ENCODE assay signal across 10 mouse cellular contexts in genomic region chr4:154586334-154586733, GRCm38 (mm10). TPM values are rescaled to one million over a fixed set of nuclear protein-coding genes. Genes with fewer than 3 reads are reported as not detected.
DNase-seq lines count a peak whose midpoint lies in the region; ATAC-seq and TF ChIP-seq lines count a peak whose summit lies in the region.
"Had no signal": no experiment of that assay in that cellular context is flagged by ENCODE, and none has a peak within 500 bp of the region (broad histone marks: within the 10 kb centered on the region; RNA-seq: fewer than 3 reads in every experiment).

No protein-coding gene starts in this region.

- H3K9me3 ChIP-seq in embryonic facial prominence, embryonic 12.5 days: no peaks in the 10 kb centered on the region
- H3K9me3 ChIP-seq in intestine, embryonic 15.5 days: no peaks in the 10 kb centered on the region

- H3K79me2 ChIP-seq in heart, adult 2 months (replicated peaks; ENCODE audit: control insufficient read depth, insufficient read depth, low read length): no peaks in the 10 kb centered on the region

- peak; percentile 51; the same call in 1 of the 2 replicates for ATAC-seq in embryonic facial prominence, embryonic 12.5 days (ENCODE audit: insufficient number of reproducible peaks, insufficient read depth, low FRiP score, low TSS enrichment)
- ATAC-seq in intestine, embryonic 15.5 days: peak; percentile 72

- DNase-seq in heart, adult 2 months: no peak
- DNase-seq in heart, adult 18-20 months: no peak
- DNase-seq in layer of hippocampus, adult 9-11 months: peak; percentile 28
- DNase-seq in layer of hippocampus, postnatal 25 days (ENCODE audit: extremely low spot score in 1 of 2, low spot score in 1 of 2): no peak
- no peak for DNase-seq in cerebellum, adult 9-10 months
- DNase-seq in right cerebral cortex, postnatal 4 days: no peak
- DNase-seq: cerebellum, postnatal 10 days; kidney, adult 8-10 months had no signal

- H3K4me1 ChIP-seq in heart, adult 2 months (ENCODE audit: control insufficient read depth, insufficient read depth, low read length): peaks cover 4% of the 10 kb centered on the region
- peaks cover 70% of the 10 kb centered on the region for H3K4me1 ChIP-seq in embryonic facial prominence, embryonic 12.5 days
- H3K4me1 ChIP-seq in intestine, embryonic 15.5 days (replicated peaks): peaks cover 28% of the 10 kb centered on the region

- intact Hi-C loops in heart, adult 2 months (cut with DNase I): no loop called here

- no peak for TF ChIP-seq EP300 in heart, adult 2 months (IDR thresholded peaks at IDR 0.05; ENCODE audit: insufficient read depth, low read depth, low read length)

- no peak for TF ChIP-seq CTCF in heart, adult 2 months (IDR thresholded peaks at IDR 0.05)

- no peak overlapping the region for H3K4me3 ChIP-seq in heart, adult 2 months
- no peak overlapping the region for H3K4me3 ChIP-seq in embryonic facial prominence, embryonic 12.5 days
- H3K4me3 ChIP-seq in intestine, embryonic 15.5 days (replicated peaks): no peak overlapping the region

- no peak for TF ChIP-seq POLR2A in heart, adult 2 months (IDR thresholded peaks at IDR 0.05; ENCODE audit: insufficient read depth, low read depth, low read length)

- no peaks in the 10 kb centered on the region for H3K36me3 ChIP-seq in heart, adult 2 months (ENCODE audit: control insufficient read depth, insufficient read depth, low read length)
- H3K36me3 ChIP-seq in embryonic facial prominence, embryonic 12.5 days: no peaks in the 10 kb centered on the region
- H3K36me3 ChIP-seq in intestine, embryonic 15.5 days: no peaks in the 10 kb centered on the region

- no peaks in the 10 kb centered on the region for H3K27me3 ChIP-seq in heart, adult 2 months (ENCODE audit: control insufficient read depth, insufficient read depth, low read length)
- H3K27me3 ChIP-seq in embryonic facial prominence, embryonic 12.5 days: 0 out of 2 replicates have a peak, but pooled peaks cover 7% of the 10 kb centered on the region
- no peaks in the 10 kb centered on the region for H3K27me3 ChIP-seq in intestine, embryonic 15.5 days (replicated peaks)

- H3K4me2 ChIP-seq in embryonic facial prominence, embryonic 12.5 days (replicated peaks): peak overlapping the region; percentile 15
- H3K4me2 ChIP-seq in intestine, embryonic 15.5 days (replicated peaks): no peak overlapping the region

- H3K27ac ChIP-seq in heart, adult 2 months: peak overlapping the region; percentile 59
- peak overlapping the region; percentile 82 for H3K27ac ChIP-seq in embryonic facial prominence, embryonic 12.5 days
- H3K27ac ChIP-seq in intestine, embryonic 15.5 days: peak overlapping the region; percentile 32; the same call in 1 of the 2 replicates

- H3K9ac ChIP-seq in heart, adult 2 months (ENCODE audit: low read depth, low read length): no peak overlapping the region
- H3K9ac ChIP-seq in embryonic facial prominence, embryonic 12.5 days: no peak overlapping the region
- H3K9ac ChIP-seq in intestine, embryonic 15.5 days: no peak overlapping the region

- 70% methylated on average over 11 of the region's 11 CpGs for WGBS in heart, adult 2 months
- WGBS in embryonic facial prominence, embryonic 12.5 days: 40% methylated on average over 11 of the region's 11 CpGs
- 67% methylated on average over 11 of the region's 11 CpGs for WGBS in intestine, embryonic 15.5 days

RNA-seq across cellular contexts. Expression of gene Prdm16, which starts 50.3 kb away (rescaled TPM):
- total RNA-seq in heart, adult 2 months (2021): 10 to 100 TPM; 16.8 to 18.1 TPM
- polyA plus RNA-seq in heart, adult 2 months (2012; rRNA removed): 7.6 and 10.8 TPM in 2 replicates
- 10 to 100 TPM; 10.2 to 10.4 TPM for total RNA-seq in heart, adult 18-20 months (2021)
- total RNA-seq in layer of hippocampus, postnatal 25 days (2021): 10 to 100 TPM; 10.1 to 10.3 TPM
- 41.5 and 45.7 TPM in 2 replicates for polyA plus RNA-seq in embryonic facial prominence, embryonic 12.5 days (2016; fragmentation: Nextera tagmentation; extraction: Ambion mirVana)
- polyA plus RNA-seq in intestine, embryonic 15.5 days (2015; fragmentation: Nextera tagmentation; extraction: Ambion mirVana): 16.4 and 17.7 TPM in 2 replicates

Comparison
In these comparisons a context has a peak if more than half of its experiments do, and no peak if none do; other contexts are left out.
1. H3K27ac ChIP-seq: peak in every context shown above with its lines; median percentile 82 in embryonic facial prominence, embryonic 12.5 days; 59 in heart, adult 2 months; 32 in intestine, embryonic 15.5 days.